Mouse (Mus musculus): Measurements from ENCODE around the gene Olfr469.
"Not testable (repeated sequence)": the region's sequence is repeated elsewhere in the genome, so short reads cannot be mapped to it uniquely, and the experiment has no call there.

DNA sequence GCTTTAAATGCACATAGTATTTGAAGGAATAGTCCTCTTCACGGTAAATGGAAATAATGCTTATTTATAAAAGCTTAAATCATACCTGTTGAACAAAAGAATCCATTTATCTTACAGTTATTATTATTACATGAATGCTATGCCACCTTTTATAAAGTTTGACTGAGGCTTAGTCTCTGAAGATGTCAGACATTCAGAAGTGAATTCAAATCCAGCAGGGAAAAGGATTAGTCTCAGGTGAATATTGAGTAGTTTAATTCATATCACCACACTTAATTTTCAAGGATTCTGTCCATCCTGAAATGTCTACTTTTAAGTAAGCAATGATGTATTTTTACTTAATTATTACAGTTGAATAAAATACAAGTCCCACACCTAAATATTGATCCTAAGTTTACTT is 22.0 kb upstream of the Olfr469 start, which contains the start of gene Olfr470:
- TF ChIP-seq POLR2A (IDR thresholded peaks at IDR 0.05; ENCODE audit: borderline replicate concordance, extremely low read depth, insufficient read depth, insufficient read length, poor library complexity, severe bottlenecking); CTCF (IDR thresholded peaks at IDR 0.05; ENCODE audit: borderline replicate concordance, extremely low read depth, insufficient read depth, insufficient read length): not testable (repeated sequence)

Data from brain, embryonic 14.5 days (tissue).